Mouse (Mus musculus) bone marrow, adult 2 months (tissue): ENCODE data around the gene Otop3.

Experiments
- CTCF ChIP-seq: fragments of 200-500 bp; IDR thresholded peaks from 2 replicates; pipeline ENCODE4 v1.5.1; 2011; ENCODE audit warnings: low read length, control low read depth; ENCODE audit not compliant: control insufficient read depth, insufficient read depth
- POLR2A ChIP-seq: fragments of 200-500 bp; IDR thresholded peaks from 2 replicates; pipeline ENCODE4 v1.6.1; 2011; ENCODE audit warnings: low read depth, mild to moderate bottlenecking, control low read depth, low read length, borderline replicate concordance; ENCODE audit not compliant: control insufficient read depth

DNA sequence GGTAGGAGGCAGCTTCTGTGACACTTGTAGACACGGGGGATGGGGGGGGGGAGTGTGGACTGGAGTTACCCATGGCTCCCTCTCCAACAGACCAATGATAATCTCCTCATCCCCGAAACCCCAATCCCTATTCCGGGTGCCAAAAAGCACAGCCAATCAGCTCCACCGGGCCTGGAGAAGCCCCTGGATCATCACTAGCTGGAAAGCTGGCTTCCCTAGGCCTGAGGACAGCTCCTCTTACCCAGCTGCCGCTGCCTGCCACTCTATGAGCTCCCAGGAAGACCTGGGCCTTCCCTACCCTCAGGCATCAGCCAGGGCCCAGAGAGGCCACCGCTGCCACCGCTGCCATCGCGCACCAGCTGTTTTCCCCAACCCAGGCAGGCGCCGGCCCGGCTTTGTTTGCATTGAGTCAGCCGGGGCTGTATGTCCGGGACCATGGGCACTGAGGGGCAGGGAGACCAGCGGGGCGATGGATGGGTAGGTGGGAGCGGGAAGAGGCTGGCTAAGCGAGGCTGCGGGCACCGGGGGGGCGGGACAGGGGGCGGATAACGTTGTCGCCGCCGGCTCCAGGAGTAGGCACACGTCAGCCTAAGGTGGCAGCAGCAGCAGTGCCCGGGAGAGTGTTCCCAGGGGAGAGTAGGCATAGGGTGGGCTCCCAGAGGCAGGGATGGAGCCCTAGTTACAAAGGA, 32.3 kb downstream of the Otop3 start:
- no peak for TF ChIP-seq CTCF
- no peak for TF ChIP-seq POLR2A
